Mouse (Mus musculus): ENCODE data around the gene Kremen1. TPM values are rescaled to one million over a fixed set of nuclear protein-coding genes. Genes with fewer than 3 reads are reported as not detected.

Kremen1 gene
- total and polyA plus RNA-seq, 3 experiments: 1.3 to 4.1 TPM; not detected in 1

DNA sequence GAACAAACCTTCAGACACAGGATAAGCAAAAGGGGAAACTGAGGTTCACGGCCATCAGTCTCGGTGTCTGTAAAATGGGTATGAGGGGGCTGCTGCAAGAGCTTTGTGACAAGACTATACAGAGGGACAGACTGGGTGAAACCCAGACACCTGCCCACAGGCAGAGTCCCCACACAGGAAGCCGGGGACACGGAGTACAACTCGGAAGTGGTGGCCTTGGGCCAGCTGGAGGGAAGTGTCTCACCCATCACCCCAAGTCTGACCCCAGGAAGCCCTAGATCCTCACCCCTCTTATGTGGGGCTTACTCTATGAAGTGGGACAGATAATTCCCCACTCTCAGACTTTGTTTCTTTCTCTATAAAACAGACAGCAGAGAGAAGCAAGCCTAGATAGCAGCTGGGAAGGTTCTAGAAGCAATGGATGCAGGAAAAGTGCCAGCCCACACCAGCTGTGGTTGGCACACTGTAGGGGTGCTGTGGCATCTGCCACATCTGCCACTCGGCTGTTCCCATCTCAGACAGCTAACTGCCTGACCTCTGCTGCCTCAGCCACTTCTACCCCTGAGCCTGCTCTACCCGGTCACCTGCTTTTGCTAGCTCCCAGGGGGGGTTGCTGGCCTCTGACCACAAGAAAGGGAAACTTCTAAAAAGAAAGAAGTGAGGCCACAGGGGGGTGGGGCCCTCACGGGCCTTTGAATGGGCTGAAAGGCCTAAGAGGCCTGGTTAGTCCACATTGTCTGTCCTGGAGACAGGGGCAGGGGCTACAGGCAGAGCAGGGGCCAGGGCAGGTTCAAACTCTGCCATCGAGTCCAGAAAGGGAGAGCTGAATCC, 110.7 kb downstream of the Kremen1 start:
- Histone ChIP-seq H3K27me3 (ENCODE audit: control insufficient read depth in 1 of 2, insufficient read depth in 2 of 2, low read length in 2 of 2) (no peaks in the 10 kb centered on the region), H3K27ac (ENCODE audit: control insufficient read depth, low read depth, low read length) (no peak overlapping the region), H3K9ac (ENCODE audit: control insufficient read depth, low read depth, low read length, poor library complexity, severe bottlenecking) (no peak overlapping the region), H3K4me3 (ENCODE audit: control insufficient read depth in 1 of 2, insufficient read depth in 1 of 2, low read depth in 2 of 2, low read length in 2 of 2) (no peak overlapping the region), H3K9me3 (replicated peaks; ENCODE audit: insufficient read depth, low read length) (no peaks in the 10 kb centered on the region), H3K36me3 (ENCODE audit: control insufficient read depth in 1 of 2, insufficient read depth in 2 of 2, low read length in 2 of 2) (peaks cover 0 to 11% of the 10 kb centered on the region in 2 experiments; a peak in 2 of 4 replicates), H3K4me1 (ENCODE audit: control insufficient read depth in 1 of 2, insufficient read depth in 2 of 2, low read length in 2 of 2) (peaks cover 15 to 24% of the 10 kb centered on the region in 2 experiments; a peak in 3 of 4 replicates), H3K79me2 (ENCODE audit: control insufficient read depth, insufficient read depth, low read length, poor library complexity) (no peaks in the 10 kb centered on the region)
- DNase-seq (ENCODE audit: low read depth, low spot score): no peak
- 0 out of 2 replicates have a peak, but pooled peaks have one; percentile 29 for TF ChIP-seq MAZ (IDR thresholded peaks at IDR 0.05; ENCODE audit: low read depth, low read length)
- TF ChIP-seq CHD1 (IDR thresholded peaks at IDR 0.05; ENCODE audit: low read depth, low read length): no peak
- TF ChIP-seq RAD21 (IDR thresholded peaks at IDR 0.05; ENCODE audit: low read depth, low read length): no peak
- TF ChIP-seq RCOR1 (IDR thresholded peaks at IDR 0.05; ENCODE audit: low read depth, low read length): no peak
- no peak for TF ChIP-seq MYB (IDR thresholded peaks at IDR 0.05; ENCODE audit: low read depth, low read length)
- TF ChIP-seq TCF12 (IDR thresholded peaks at IDR 0.05; ENCODE audit: low read depth, low read length): no peak
- TF ChIP-seq HCFC1 (IDR thresholded peaks at IDR 0.05; ENCODE audit: low read depth, low read length): no peak
- no peak for TF ChIP-seq GATA1 (IDR thresholded peaks at IDR 0.05; ENCODE audit: low read depth, low read length)
- TF ChIP-seq NRF1 (IDR thresholded peaks at IDR 0.05; ENCODE audit: insufficient read depth, low read depth, low read length, poor library complexity, severe bottlenecking): no peak

DNA sequence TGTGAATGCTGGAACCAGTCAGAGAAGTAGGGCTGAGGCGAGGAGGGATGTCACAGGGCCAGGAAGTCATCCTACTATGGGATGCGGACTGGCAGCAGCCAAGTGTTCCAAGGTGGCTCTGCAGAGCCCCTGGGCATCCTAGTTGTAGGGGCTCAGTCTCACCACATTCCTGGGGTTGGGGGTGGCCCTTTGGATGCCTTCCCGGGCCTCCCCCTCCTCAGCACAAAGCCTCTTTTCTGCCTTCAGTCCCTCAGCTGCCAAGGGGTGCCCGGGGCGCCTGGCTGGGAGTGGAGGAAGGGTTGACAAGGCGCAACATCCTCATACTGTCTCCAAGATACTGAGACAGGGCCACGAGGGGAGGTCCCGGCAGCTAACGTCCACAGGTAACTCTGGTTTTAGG, 111.4 kb downstream of the Kremen1 start:
- Histone ChIP-seq H3K79me2 (ENCODE audit: control insufficient read depth, insufficient read depth, low read length, poor library complexity) (no peaks in the 10 kb centered on the region), H3K9ac (ENCODE audit: control insufficient read depth, low read depth, low read length, poor library complexity, severe bottlenecking) (peak overlapping the region; percentile 57; the same call in 1 of the 2 replicates), H3K27ac (ENCODE audit: control insufficient read depth, low read depth, low read length) (no peak overlapping the region), H3K36me3 (ENCODE audit: control insufficient read depth in 1 of 2, insufficient read depth in 2 of 2, low read length in 2 of 2) (peaks cover 0 to 11% of the 10 kb centered on the region in 2 experiments; a peak in 2 of 4 replicates), H3K4me1 (ENCODE audit: control insufficient read depth in 1 of 2, insufficient read depth in 2 of 2, low read length in 2 of 2) (peaks cover 15 to 24% of the 10 kb centered on the region in 2 experiments; a peak in 3 of 4 replicates), H3K9me3 (replicated peaks; ENCODE audit: insufficient read depth, low read length) (no peaks in the 10 kb centered on the region), H3K27me3 (ENCODE audit: control insufficient read depth in 1 of 2, insufficient read depth in 2 of 2, low read length in 2 of 2) (no peaks in the 10 kb centered on the region), H3K4me3 (ENCODE audit: control insufficient read depth in 1 of 2, insufficient read depth in 1 of 2, low read depth in 2 of 2, low read length in 2 of 2) (no peak overlapping the region)
- DNase-seq (ENCODE audit: low read depth, low spot score): no peak
- no peak for TF ChIP-seq TBP (IDR thresholded peaks at IDR 0.05; ENCODE audit: low read depth, low read length)
- TF ChIP-seq UBTF (IDR thresholded peaks at IDR 0.05; ENCODE audit: borderline replicate concordance, insufficient read depth, low read depth, low read length): no peak
- TF ChIP-seq MXI1 (IDR thresholded peaks at IDR 0.05; ENCODE audit: low read depth, low read length): no peak

DNA sequence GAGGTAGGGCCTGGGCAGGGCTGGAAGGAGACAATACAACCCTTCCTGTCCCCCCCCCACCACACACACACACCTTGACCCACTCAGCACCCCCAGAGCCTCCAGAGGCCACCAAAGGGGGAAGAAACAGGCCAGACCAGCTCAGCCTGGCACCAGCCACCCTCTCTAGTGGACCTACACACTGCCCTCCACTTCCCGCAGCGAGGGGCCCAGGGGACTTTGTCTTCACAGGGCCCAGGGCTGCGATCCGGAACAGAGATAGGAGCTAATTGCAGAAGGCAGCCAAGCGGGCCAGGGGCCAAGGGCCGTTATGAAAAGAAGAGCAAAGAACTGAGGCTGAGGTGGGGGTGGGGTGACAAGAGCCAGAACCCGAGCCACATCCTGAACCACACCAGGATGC, 112.1 kb downstream of the Kremen1 start:
- Histone ChIP-seq H3K9ac (ENCODE audit: control insufficient read depth, low read depth, low read length, poor library complexity, severe bottlenecking) (peak overlapping the region; percentile 57), H3K27ac (ENCODE audit: control insufficient read depth, low read depth, low read length) (peak overlapping the region; percentile 33; the same call in 1 of the 2 replicates), H3K4me1 (ENCODE audit: control insufficient read depth in 1 of 2, insufficient read depth in 2 of 2, low read length in 2 of 2) (peaks cover 15 to 24% of the 10 kb centered on the region in 2 experiments; a peak in 3 of 4 replicates), H3K79me2 (ENCODE audit: control insufficient read depth, insufficient read depth, low read length, poor library complexity) (no peaks in the 10 kb centered on the region), H3K9me3 (replicated peaks; ENCODE audit: insufficient read depth, low read length) (no peaks in the 10 kb centered on the region), H3K4me3 (ENCODE audit: control insufficient read depth in 1 of 2, insufficient read depth in 1 of 2, low read depth in 2 of 2, low read length in 2 of 2) (peak overlapping the region; percentile 3 to 35; a peak in 3 of 4 replicates), H3K36me3 (ENCODE audit: control insufficient read depth in 1 of 2, insufficient read depth in 2 of 2, low read length in 2 of 2) (peaks cover 0 to 11% of the 10 kb centered on the region in 2 experiments; a peak in 2 of 4 replicates), H3K27me3 (ENCODE audit: control insufficient read depth in 1 of 2, insufficient read depth in 2 of 2, low read length in 2 of 2) (no peaks in the 10 kb centered on the region)
- peak; percentile 69 for DNase-seq (ENCODE audit: low read depth, low spot score)
- no peak for TF ChIP-seq SMC3 (IDR thresholded peaks at IDR 0.05; ENCODE audit: low read depth, low read length)
- no peak for TF ChIP-seq NRF1 (IDR thresholded peaks at IDR 0.05; ENCODE audit: insufficient read depth, low read depth, low read length, poor library complexity, severe bottlenecking)
- TF ChIP-seq RCOR1 (IDR thresholded peaks at IDR 0.05; ENCODE audit: low read depth, low read length): no peak
- no peak for TF ChIP-seq MXI1 (IDR thresholded peaks at IDR 0.05; ENCODE audit: low read depth, low read length)
- 0 out of 2 replicates have a peak, but pooled peaks have one; percentile 16 for TF ChIP-seq NELFE (IDR thresholded peaks at IDR 0.05; ENCODE audit: low read depth, low read length)
- no peak for TF ChIP-seq MEF2A (IDR thresholded peaks at IDR 0.05; ENCODE audit: extremely low read depth, insufficient replicate concordance, low read depth, low read length, poor library complexity, severe bottlenecking)
- TF ChIP-seq MAZ (IDR thresholded peaks at IDR 0.05; ENCODE audit: low read depth, low read length): no peak
- no peak for TF ChIP-seq ZNF384 (IDR thresholded peaks at IDR 0.05; ENCODE audit: low read depth, low read length)
- TF ChIP-seq MAX (IDR thresholded peaks at IDR 0.05; ENCODE audit: low read length): no peak
- TF ChIP-seq CTCF (IDR thresholded peaks at IDR 0.05 in 2 of 3, conservative IDR thresholded peaks at IDR 0.05 in 1 of 3; ENCODE audit: control insufficient read depth in 1 of 3, insufficient read depth in 1 of 3, low read depth in 2 of 3, low read length in 3 of 3, poor library complexity in 1 of 3, severe bottlenecking in 1 of 3): no peak
- no peak for TF ChIP-seq POLR2A (IDR thresholded peaks at IDR 0.05; ENCODE audit: control insufficient read depth in 1 of 2, insufficient read depth in 1 of 2, low read depth in 1 of 2, low read length in 2 of 2, poor library complexity in 1 of 2)
- no peak for TF ChIP-seq CHD2 (IDR thresholded peaks at IDR 0.05; ENCODE audit: low read length)
- TF ChIP-seq SIN3A (IDR thresholded peaks at IDR 0.05; ENCODE audit: low read length): 0 out of 2 replicates have a peak, but pooled peaks have one; percentile 14
- peak; percentile 42 to 62; a peak in 2 of 4 replicates for TF ChIP-seq EP300 (IDR thresholded peaks at IDR 0.05; ENCODE audit: low read depth in 1 of 2, low read length in 2 of 2)
- TF ChIP-seq CHD1 (IDR thresholded peaks at IDR 0.05; ENCODE audit: low read depth, low read length): no peak
- TF ChIP-seq ZMIZ1 (IDR thresholded peaks at IDR 0.05; ENCODE audit: low read depth, low read length): no peak
